In genomic region chr4:137867675-137868257, GRCm38 (mm10) we compare ENCODE assay signal across 8 mouse cellular contexts. TPM values are rescaled to one million over a fixed set of nuclear protein-coding genes. Genes with fewer than 3 reads are reported as not detected.
DNase-seq lines count a peak whose midpoint lies in the region; ATAC-seq and TF ChIP-seq lines count a peak whose summit lies in the region.

No protein-coding gene starts in this region.

- intact Hi-C loops in left cerebral cortex, adult 2 months (cut with DNase I): no loop called here
- intact Hi-C loops in left cerebral cortex, postnatal 25 days (cut with DNase I): no loop called here

- no peaks in the 10 kb centered on the region for H3K36me3 ChIP-seq in kidney, embryonic 15.5 days
- no peaks in the 10 kb centered on the region for H3K36me3 ChIP-seq in midbrain, embryonic 15.5 days (replicated peaks)

- peak overlapping the region; percentile 18; the same call in 1 of the 2 replicates for H3K4me2 ChIP-seq in kidney, embryonic 15.5 days
- H3K4me2 ChIP-seq in midbrain, embryonic 15.5 days: no peak overlapping the region

- no peak overlapping the region for H3K4me3 ChIP-seq in left cerebral cortex, adult 2 months
- no peak overlapping the region for H3K4me3 ChIP-seq in kidney, embryonic 15.5 days (replicated peaks)
- no peak overlapping the region for H3K4me3 ChIP-seq in midbrain, embryonic 15.5 days

- TF ChIP-seq CTCF in left cerebral cortex, adult 2 months (IDR thresholded peaks at IDR 0.05): peak; percentile 26

- peak; percentile 65 for ATAC-seq in kidney, embryonic 15.5 days (replicated peaks; ENCODE audit: low FRiP score)
- ATAC-seq in midbrain, embryonic 15.5 days (replicated peaks): no peak

- no peak overlapping the region for H3K9ac ChIP-seq in kidney, embryonic 15.5 days
- no peak overlapping the region for H3K9ac ChIP-seq in midbrain, embryonic 15.5 days

- H3K27me3 ChIP-seq in kidney, embryonic 15.5 days: no peaks in the 10 kb centered on the region
- no peaks in the 10 kb centered on the region for H3K27me3 ChIP-seq in midbrain, embryonic 15.5 days (replicated peaks)

- no peak for DNase-seq in left cerebral cortex, adult 2 months (ENCODE audit: extremely low spot score in 1 of 2, low spot score in 2 of 2)
- no peak for DNase-seq in left cerebral cortex, postnatal 25 days (ENCODE audit: low spot score in 2 of 2)
- DNase-seq in gastrocnemius, postnatal 10 days: peak; percentile 40
- DNase-seq in lung, postnatal 10 days: peak; percentile 76
- DNase-seq in right cerebral cortex, adult 2 months (ENCODE audit: low spot score in 2 of 2): no peak
- DNase-seq in cerebellum, adult 11-12 months: no peak

- H3K9me3 ChIP-seq in kidney, embryonic 15.5 days (replicated peaks): no peaks in the 10 kb centered on the region
- H3K9me3 ChIP-seq in midbrain, embryonic 15.5 days: no peaks in the 10 kb centered on the region

- 28% methylated on average over 13 of the region's 13 CpGs for WGBS in kidney, embryonic 15.5 days
- 80% methylated on average over 13 of the region's 13 CpGs for WGBS in midbrain, embryonic 15.5 days

- H3K27ac ChIP-seq in left cerebral cortex, adult 2 months: no peak overlapping the region
- peak overlapping the region; percentile 82 for H3K27ac ChIP-seq in kidney, embryonic 15.5 days
- no peak overlapping the region for H3K27ac ChIP-seq in midbrain, embryonic 15.5 days

- peaks cover 73% of the 10 kb centered on the region for H3K4me1 ChIP-seq in kidney, embryonic 15.5 days
- peaks cover 56% of the 10 kb centered on the region for H3K4me1 ChIP-seq in midbrain, embryonic 15.5 days

RNA-seq across cellular contexts. Expression of gene Ece1, which starts 5.7 kb away (rescaled TPM):
- 10 to 100 TPM; 83.7 to 98.1 TPM for total RNA-seq in left cerebral cortex, adult 2 months (2021)
- total RNA-seq in left cerebral cortex, postnatal 25 days (2021): 10 to 100 TPM; 70.5 to 72.2 TPM
- 10 to 100 TPM; 51.8 to 53.6 TPM for total RNA-seq in gastrocnemius, postnatal 10 days (2021)
- polyA plus RNA-seq in kidney, embryonic 15.5 days (2015; fragmentation: Nextera tagmentation; extraction: Ambion mirVana): 53.7 and 58.5 TPM in 2 replicates
- polyA plus RNA-seq in midbrain, embryonic 15.5 days (2015; fragmentation: Nextera tagmentation; extraction: Ambion mirVana): 20.7 and 23.1 TPM in 2 replicates

Comparison
In these comparisons a context has a peak if more than half of its experiments do, and no peak if none do; other contexts are left out.
1. DNase-seq: peak in gastrocnemius, postnatal 10 days (single experiment) and lung, postnatal 10 days (single experiment); none in left cerebral cortex, adult 2 months (0 of 2), left cerebral cortex, postnatal 25 days (0 of 2), right cerebral cortex, adult 2 months (0 of 2) and cerebellum, adult 11-12 months (single experiment).